Mouse (Mus musculus) gastrocnemius, postnatal 36 days (tissue): ENCODE results near the gene Spata1. TPM values are rescaled to one million over a fixed set of nuclear protein-coding genes. Genes with fewer than 3 reads are reported as not detected.

ENCODE experiments used
- DNase-seq, 2 experiments: peaks; one replicate each; pipeline ENCODE4 v3.0.0; 2022
- intact Hi-C: fragments of 180-260 bp; cut with DNase I; formaldehyde crosslinking; loops from one replicate; pipeline ENCODE4 v1.15.1; 2025
- long read RNA-seq, 2 experiments: library from polyadenylated mRNA; stranded (forward); transcript quantifications; one replicate each; pipeline ENCODE4 v2.0.0; 2021
- total RNA-seq, 2 experiments: library from RNA; stranded (reverse); gene quantifications; 2 replicates each; pipeline ENCODE4 v1.2.3; 2021

Spata1 gene
- total RNA-seq: 1 to 10 TPM; 3.4 to 4.9 TPM
- long read RNA-seq, experiment 1, partial matches to known transcripts: 2 of 8 reads
- long read RNA-seq, experiment 1, other reads (novel, unspliced or antisense): 6 of 8 reads
- long read RNA-seq, experiment 2, partial matches to known transcripts: 1 of 5 reads
- long read RNA-seq, experiment 2, other reads (novel, unspliced or antisense): 4 of 5 reads

DNA sequence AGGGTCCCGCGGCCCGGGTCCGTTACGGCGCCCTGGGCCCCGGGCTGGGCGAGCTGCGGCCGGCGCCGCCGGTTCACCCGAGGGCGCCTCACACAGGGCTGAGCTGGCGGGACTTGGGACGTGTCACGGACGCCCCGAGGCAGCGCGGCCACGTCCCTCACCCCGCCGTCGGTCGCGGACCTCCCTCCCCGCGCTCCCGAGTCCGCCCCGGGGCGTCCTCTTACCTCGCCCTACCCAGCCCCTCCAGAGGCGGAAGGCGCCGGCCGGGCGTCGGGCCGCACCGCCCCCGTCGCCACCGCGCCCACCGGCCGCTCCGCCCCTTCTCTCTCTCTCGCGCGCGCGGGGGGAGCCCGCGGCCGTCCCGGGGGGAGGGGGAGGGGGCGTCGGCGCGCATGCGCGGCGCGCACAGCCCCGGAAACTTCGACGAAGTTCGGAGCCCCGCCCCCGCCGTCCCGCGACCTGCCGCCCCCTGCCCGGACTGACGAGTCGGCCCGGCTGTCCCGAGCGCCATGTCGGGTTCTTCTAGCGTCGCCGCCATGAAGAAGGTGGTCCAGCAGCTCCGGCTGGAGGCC lies at the start of gene Spata1, which contains the start of gene Gng5:
Gene Spata1, minus strand, starts transcription at position 323 of the 572 bp plus-strand sequence.
Gene Gng5, plus strand, starts transcription at position 377 of the 572 bp plus-strand sequence.
- intact Hi-C loops: loop anchor here (1.0 to 10.0 kb wide), 3 partner anchors 22 to 155 kb away; partner anchors contain the start of gene Rpf1
- peak; percentile 78 to 82 for DNase-seq

DNA sequence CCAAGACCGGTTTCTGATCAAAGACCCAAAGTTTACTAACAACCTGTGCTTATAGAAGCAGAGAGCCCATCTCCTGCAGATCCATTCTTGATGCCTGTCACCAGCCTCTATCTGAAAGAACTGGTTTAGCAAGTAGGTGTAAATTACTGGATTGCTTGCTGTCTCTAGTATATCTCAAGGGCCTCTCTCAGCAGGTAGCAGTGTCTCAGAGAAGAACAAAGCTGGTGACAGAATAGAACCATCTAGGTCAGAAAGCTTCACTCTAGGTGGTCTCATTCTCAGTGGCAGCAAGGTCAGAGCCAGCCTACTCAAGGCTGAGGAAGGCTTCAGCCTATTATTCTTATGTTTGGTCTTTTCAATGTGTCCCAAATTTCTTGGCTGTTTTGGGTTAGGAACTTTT lies 44.1 kb upstream of the Spata1 start:
- DNase-seq: no peak
- intact Hi-C loops: no loop called here

DNA sequence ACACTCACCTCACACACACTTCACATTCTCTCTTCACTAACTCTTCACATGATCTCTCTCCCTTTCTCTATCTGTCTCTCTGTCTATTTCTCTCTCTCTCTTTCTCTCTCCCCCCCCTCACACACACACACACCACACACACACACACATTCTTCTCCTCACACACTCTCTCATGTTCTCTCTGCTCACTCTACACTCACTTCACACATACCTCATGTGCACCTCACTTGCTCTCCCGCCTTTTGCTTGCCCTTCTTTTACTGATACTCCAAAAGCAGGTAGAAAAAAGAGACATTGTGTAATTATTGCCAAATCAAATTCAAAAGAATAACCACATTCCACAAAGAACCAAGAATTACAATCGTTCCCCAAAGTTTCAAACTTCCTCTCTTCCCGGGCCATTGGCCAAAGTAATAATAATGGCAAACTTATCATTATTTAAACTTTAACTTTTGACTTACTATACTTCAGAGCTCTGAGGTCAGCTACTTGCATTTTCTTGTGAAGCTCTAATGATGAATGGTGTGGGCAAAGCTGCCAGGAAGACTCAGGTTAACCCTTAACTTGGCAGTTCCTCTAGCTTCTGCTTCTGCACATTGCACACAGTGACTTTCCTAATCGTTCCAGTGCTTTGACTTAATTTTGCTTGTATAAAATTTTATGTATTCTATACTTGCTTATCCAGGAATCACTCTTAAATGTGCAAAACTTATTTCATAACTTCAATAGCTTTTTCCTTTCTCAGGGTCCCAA lies 41.1 kb upstream of the Spata1 start:
- intact Hi-C loops: no loop called here
- no peak for DNase-seq

DNA sequence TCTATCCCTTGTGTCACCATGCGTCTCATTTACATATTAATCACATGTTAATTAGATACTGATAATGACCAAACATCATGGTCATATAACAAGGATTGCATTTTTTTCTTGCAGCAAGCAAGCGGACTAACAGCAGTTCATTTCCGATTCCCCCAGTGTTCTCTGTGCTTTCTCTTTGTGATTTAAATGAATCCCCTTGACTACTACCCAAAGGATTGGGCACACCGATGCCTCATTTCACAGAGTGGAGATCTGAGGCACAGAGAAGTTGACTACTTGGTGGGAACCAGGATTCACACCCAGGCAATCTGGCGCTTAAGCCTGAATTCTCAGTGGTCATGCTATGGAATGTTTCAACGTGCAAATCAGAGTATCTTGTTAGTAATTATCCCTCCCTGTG lies 35.4 kb upstream of the Spata1 start:
- intact Hi-C loops: no loop called here
- DNase-seq: no peak

DNA sequence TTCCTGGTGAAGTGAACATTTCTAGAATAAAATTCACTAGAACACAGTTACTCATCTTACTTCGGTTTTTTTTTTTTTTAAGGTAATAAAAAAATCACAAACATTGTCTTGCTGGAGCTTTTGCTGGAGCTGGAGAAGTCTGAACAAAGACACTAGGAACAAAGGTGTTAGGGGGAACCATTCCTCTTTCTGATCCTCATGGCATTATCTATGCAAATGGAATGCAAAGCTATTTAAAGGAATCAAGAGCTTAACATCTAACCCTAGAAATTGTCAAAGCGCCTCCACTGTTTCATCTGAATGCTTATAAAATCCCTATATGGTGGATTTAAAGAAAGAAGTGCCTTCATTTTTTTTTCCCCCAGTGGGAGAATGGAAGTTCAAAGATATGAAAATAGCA lies 28.8 kb upstream of the Spata1 start:
- intact Hi-C loops: no loop called here
- DNase-seq: no peak

DNA sequence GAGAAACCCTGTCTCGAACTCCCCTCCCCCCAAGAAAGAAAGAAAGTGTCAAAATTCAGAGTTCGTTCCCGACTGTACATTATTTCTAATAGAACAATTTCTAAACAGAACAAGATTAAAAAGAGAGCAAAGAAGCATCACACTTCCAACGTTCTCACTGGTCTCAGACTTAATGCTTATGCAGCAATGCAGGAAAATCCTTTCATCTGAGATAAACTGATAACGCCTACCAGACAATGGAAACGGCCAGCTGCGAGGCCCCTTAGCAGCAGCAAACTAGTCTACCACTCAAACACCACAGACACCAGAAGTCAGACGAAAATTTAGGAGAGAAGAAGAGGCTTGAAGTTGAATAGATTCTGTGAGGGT lies 22.1 kb upstream of the Spata1 start:
- DNase-seq: no peak
- intact Hi-C loops: loop anchor here (1.0 kb wide), 1 partner anchor 21 kb away; no protein-coding TSS in a partner anchor

DNA sequence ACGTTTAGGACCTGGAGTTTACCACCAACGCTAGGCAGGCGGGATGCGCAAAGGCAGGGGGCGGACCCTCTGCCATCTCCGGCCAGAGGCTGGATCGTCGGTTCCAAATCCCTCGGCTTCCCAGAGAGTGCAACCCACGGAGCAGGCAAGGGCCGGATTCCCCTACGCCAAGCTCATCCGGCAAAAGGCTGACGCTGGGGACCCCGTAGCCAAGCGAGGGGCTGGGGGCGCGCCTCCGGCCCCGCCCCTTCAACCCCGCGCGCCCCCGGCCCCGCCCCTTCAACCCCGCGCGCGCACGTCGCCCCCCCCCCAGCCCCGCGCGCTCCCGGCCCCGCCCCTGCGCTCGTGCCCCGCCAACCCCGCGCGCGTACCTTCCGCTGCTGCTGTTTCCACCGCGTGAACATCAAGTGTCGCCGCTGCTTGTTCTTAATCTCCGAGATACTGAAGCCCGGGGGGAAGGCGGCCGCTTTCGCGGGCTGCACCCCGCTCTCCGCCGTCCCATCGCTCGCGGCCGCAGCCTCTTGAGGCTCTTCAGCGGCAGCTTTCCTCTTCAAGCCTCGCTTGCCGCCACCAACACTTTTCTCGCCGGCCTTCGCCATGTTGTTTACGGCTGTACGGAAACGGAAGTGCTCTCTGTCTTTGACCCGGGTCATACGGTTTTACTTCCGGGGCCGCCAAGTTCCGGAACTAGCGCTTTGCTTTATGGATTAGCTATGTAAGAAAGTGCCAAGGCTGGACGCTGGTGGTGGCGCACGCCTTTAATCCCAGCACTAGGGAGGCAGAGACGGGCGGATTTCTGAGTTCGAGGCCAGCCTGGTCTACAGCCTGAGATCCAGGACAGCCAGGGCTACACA lies 21.5 kb upstream of the Spata1 start, which contains the start of gene Rpf1:
Gene Rpf1, minus strand, starts transcription at position 632 of the 854 bp plus-strand sequence.
- intact Hi-C loops: loop anchor here (1.0 kb wide), 1 partner anchor 21 kb away; no protein-coding TSS in a partner anchor
- peak; percentile 78 to 82 for DNase-seq

DNA sequence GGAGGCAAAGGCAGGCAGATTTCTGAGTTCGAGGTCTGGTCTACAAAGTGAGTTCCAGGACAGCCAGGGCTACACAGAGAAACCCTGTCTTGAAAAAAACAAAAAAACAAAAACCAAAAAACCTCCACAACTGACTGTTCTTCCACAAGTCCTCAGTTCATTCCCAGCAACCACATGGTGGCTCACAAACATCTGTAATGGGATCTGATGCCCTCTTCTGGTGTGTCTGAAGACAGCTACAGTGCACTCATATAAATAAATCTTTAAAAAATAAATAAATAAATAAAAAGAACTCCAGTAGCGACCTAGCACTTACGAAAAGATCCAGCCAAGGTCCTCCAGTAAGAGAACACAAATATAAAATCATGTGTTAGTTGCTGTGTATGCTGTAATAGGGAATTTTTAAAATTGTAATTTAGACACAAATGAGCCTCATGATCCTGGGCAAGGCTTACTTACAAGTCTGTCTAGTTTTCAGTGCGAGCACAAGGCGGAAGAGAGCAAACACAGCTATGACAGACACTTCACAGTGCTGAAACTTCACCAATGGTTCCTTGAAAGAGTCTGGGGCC lies 20.8 kb upstream of the Spata1 start:
- DNase-seq: no peak
- intact Hi-C loops: no loop called here

DNA sequence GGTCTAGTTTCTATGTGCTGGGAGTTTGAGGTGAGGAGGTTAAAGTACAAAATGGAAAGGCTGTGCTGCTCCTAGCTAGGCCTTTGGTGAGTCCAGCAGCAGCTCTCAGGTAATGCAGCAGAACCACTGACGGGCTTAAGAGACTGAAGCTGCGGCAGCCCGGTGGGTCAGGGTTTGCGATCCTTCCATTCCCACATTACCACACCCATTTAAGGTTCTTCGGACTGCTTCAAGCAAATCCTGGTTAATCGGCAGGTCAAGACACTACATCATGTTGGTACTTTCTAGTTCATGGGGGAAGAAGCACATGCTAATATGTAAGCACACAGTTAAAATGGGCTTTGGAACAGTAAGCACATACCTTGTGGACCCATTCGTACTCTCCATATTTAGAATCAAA lies 7.2 kb upstream of the Spata1 start:
- intact Hi-C loops: no loop called here
- DNase-seq: no peak

DNA sequence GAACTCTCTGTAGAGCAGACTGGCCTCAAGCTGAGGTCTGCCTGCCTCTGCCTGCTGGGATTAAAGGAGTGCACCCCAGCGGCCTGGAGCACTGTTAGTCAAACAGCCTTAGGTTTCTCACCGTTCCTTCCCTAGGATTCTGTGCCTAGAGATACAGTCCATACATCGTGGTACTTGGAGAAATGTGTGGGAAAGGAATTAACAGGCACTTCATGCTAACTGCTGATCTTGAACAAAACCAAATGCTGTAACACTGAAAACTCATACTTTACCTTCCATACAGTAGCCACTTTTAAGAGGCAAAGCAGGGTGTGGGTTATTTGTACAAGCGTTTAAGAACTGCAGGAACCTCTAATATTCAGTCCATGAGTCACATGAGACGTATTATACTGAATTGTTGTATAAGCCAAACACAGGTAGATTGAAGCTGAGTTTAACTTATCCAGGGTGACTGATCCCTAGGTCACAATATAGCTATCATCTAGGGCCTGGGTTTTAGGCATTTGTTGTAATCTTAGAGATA lies 2.1 kb upstream of the Spata1 start:
- no peak for DNase-seq

DNA sequence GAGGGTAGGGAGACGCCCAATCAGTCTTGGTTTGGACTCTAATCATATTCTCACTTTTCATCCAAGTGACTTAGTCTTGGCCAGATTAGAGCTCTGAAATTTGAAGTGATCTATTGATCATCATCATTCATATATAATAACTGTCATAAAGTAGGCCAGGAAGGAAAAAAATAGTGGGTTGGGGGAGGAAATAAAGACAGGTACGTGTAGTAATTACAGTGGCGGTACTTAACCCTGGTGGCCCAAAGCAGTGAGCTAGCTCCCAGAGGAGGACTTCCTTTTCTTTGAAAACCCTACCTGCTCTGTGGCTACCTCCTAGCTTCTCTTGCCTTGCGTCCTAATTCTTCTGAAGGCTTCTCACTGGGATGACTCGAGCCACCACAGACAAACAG lies 1.3 kb upstream of the Spata1 start:
- no peak for DNase-seq
- intact Hi-C loops: loop anchor here (1.0 kb wide), 1 partner anchor 20 kb away; the partner anchor contains the start of gene Rpf1

More for the DNA sequence above, 2.1 kb upstream of the Spata1 start:
- intact Hi-C loops: no loop called here

DNA sequence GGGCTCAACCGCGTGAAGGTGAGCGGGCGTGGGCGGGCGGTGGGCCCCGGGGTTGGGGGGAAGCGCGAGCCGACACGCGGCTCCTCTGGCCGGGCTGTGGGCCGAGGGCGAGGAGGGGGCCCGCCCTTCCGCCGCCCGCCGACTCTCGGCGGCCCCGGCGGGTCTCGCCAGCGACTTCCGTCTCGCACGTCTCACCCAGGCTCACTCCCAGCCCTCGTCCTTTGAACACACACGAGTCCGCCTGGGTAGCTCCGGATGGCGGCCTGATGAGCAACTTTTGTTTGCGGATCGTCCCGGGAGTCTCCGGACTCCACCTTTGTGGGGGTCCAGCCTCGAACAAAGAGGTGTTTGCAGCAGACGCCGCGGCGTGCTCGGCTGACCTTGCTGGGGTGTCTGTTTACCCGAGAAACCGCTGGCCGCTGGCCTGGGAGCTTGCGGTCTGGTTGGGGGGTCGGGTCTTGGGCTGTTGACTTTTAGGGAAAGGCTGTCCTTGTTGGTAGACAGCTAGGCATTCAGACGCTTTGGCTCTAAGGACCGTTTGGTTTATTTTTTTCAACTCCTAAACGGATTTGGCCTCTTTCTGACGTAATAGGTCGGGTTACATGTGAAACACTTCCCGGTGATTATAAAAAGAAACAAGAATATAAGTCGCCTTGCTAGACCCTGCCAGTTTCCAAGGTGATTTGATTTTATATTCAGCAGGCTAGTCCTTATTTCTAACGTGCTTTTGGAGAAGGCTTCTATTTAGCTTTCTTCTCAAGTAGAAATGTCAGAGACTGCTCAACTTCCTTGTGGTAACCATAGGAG lies 653 bp upstream of the Spata1 start:
- intact Hi-C loops: loop anchor here (1.0 kb wide), 1 partner anchor 21 kb away; the partner anchor contains the start of gene Rpf1
- DNase-seq: peak; percentile 45 to 64

DNA sequence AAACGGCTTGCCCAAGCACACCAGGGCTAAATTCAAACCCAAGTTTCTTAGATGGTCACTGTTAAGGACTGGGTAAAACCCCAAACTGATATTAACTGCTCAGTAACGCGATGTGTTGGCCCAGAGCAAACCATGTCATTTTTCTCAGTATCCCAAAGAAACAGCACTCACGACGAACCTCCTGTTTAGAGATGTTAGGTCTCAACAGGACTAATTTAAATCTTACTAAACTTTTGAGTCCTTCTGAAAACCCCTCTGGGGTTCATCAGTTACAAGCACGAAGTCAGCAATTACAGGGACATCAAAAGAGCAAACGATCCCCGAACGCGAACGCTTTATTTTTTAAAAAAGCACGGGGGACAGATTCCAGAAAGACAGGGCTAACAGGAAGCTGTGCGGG lies 564 bp downstream of the Spata1 start:
- intact Hi-C loops: loop anchor here (5.0 to 10.0 kb wide), 2 partner anchors 47 to 154 kb away; no protein-coding TSS in a partner anchor

DNA sequence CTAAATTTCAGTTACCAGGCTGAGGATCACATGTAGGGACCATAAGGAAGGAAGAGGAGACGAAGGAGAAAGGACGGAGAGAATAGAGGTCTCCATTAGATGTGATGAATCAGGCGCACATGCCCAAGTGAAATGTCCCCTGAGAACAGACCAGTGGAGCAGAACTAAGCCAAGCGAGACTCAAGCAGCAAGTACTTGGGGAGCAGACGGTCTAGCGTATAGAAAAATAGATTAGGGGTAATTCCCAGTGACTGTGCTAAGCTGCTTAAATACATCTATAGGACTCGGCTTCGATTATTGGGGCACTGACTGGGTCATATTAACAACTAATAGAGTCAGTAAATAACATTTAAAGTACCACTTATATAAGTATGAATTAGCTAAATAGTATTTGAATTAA lies 4.6 kb downstream of the Spata1 start:
- intact Hi-C loops: loop anchor here (5.0 to 10.0 kb wide), 2 partner anchors 43 to 150 kb away; no protein-coding TSS in a partner anchor
- DNase-seq: no peak

More for the DNA sequence above, 564 bp downstream of the Spata1 start:
- DNase-seq: no peak

DNA sequence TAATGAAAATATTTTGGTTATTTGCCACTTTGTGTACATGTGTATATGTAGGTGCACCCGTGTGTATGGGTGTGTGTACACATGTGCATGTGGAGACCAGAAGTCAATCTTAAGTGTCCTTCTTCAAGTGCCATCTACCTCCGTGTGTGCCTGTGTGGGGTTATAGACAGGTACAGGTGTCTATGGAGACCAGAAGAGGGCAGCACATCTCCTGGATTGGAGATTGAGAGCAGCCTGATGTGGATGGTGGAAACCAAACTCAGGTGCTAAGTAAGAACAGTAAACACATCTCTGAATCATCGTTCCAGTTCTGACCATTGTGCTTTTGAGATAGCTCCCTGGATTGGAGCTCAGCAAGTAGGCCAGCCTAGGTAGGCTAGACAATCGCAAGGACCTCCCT lies 13.1 kb downstream of the Spata1 start:
- DNase-seq: no peak

DNA sequence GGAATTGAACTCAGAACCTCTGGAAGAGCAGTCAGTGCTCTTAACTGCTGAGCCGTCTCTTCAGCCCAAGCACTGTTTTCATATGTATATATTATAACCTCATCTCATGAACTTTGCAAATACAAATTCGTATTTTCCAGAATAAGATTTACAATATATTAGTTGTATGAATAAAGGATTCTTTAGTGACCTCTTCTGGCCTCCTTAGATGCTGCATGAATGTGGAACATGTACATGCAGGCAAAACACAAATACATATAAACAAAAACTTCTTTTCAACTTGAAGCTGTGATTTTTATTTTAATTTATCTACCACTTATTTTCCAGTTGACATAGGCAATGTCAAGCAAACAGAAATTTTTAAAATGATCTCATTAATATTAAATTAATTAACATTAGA lies 17.5 kb downstream of the Spata1 start:
- no peak for DNase-seq
- intact Hi-C loops: no loop called here

More for the DNA sequence above, 13.1 kb downstream of the Spata1 start:
- intact Hi-C loops: no loop called here

DNA sequence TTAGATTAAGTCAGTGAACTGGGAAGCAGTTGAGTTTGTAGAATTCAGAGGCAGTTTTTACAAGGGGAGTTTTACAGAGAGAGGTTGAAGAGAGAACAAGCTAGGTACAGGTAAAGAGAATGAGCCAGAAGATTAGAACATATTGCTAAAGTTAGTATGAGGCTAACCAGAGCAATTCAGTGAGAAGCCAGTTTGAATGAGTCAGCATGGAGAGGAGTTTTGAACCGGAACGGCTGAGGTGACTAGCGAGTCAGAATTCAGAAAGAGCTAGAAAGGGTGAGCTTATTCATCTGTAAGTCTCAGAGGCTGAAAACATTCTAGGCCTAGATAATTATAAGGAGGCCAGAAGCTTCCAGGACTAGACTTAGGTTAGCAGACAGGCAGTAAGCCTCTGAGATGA lies 25.1 kb downstream of the Spata1 start:
- intact Hi-C loops: no loop called here
- DNase-seq: no peak

DNA sequence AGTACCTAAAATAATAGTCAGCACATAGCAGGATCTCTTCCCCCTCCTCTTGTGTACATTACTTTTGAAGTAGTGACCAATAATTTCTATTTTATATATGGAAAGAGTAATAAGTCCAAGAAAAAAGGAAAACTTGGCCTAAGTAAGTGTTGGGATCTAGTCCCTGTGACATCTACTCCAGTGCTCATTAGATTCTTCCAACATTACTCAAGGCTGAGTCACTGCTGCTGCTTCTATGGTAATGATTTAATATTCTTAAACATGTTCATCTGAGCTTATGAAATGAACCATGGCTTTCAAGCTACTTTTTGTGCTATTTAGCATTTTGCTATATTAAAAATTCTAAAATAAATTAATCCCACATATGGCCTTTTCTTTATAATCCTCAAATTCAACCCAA lies 25.8 kb downstream of the Spata1 start:
- intact Hi-C loops: no loop called here
- no peak for DNase-seq

DNA sequence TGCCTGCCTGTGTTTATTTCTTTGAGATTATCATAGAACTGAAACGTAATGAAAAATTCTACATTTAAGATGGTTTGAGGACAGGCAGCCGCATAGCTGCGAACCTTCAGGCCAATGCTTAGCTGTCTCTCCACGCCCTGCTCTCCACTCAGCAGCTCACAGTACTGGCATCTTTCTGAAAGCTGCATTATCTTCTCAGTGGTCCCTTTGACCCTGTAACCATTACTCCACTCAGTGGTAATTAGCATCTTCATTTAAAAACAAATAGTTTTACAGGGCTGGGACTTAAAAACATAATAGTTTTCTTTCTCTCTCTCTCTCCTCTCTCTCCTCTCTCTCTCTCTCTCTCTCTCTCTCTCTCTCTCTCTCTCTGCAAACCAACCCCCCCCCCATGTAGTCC lies 26.9 kb downstream of the Spata1 start:
- intact Hi-C loops: no loop called here
- DNase-seq: no peak
